Mouse (Mus musculus) erythroblast, embryonic 14.5 days (primary cell): Measurements from ENCODE around the gene Myo15.

ENCODE experiments used
- GATA1 ChIP-seq: IDR thresholded peaks from 2 replicates; pipeline ENCODE4 v1.6.1; 2012; ENCODE audit warnings: low read length, inconsistent platforms, mixed read lengths
- TAL1 ChIP-seq: IDR thresholded peaks from 3 replicates; pipeline ENCODE4 v1.6.1; 2012; ENCODE audit warnings: low read length, inconsistent platforms, mixed read lengths

DNA sequence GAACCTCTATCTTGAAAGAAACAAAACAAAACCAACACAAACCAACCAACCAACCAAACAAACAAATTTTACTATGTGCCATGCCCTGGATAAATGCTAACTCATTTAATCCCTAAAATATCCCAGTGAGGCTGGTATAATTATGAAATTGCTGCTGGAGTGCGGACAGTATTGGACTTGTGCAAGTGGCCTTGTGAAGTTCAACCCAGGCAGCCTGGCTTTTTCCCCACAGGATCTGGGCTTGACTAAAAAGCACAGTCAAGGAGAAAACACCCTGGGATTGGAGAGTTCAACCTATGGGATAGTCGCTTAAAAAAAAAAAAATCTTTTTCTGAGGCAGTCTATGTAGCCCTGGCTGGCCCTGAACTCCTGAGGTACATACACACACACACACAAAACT, 66.5 kb downstream of the Myo15 start:
- TF ChIP-seq GATA1 (no peak), TAL1 (no peak)
